Mouse (Mus musculus) intestine, postnatal 0 days (tissue): ENCODE measurements around the gene Cfap300. TPM values are rescaled to one million over a fixed set of nuclear protein-coding genes. Genes with fewer than 3 reads are reported as not detected.

ENCODE experiments used
- ATAC-seq: fragments of 200-750 bp; cut with Nextera tagmentation; 2 replicates; pipeline ENCODE4 v1.8.0; 2017; ENCODE audit warnings: mild to moderate bottlenecking, moderate TSS enrichment, moderate library complexity
- H3K27ac ChIP-seq: fragments of 300-500 bp; sonication (generic); 2 replicates; pipeline ENCODE4 v1.5.1; 2014; ENCODE audit warnings: mild to moderate bottlenecking, low read depth, low read length, moderate library complexity
- H3K27me3 ChIP-seq: fragments of 300-500 bp; sonication (generic); replicated peaks from 2 replicates; pipeline ENCODE4 v1.6.1; 2014; ENCODE audit warnings: low read length, mixed read lengths; ENCODE audit not compliant: control insufficient read depth, insufficient read depth
- H3K36me3 ChIP-seq: fragments of 300-500 bp; sonication (generic); 2 replicates; pipeline ENCODE4 v1.6.1; 2014; ENCODE audit warnings: mild to moderate bottlenecking, moderate library complexity; ENCODE audit not compliant: control insufficient read depth, insufficient read depth
- H3K4me1 ChIP-seq: fragments of 300-500 bp; sonication (generic); replicated peaks from 2 replicates; pipeline ENCODE4 v1.6.1; 2014; ENCODE audit warnings: antibody characterized with exemption, low read length, mixed read lengths; ENCODE audit not compliant: control insufficient read depth, insufficient read depth
- H3K4me2 ChIP-seq: fragments of 300-500 bp; sonication (generic); replicated peaks from 2 replicates; pipeline ENCODE4 v1.6.1; 2014; ENCODE audit warnings: low read depth, mild to moderate bottlenecking, moderate library complexity
- H3K4me3 ChIP-seq: fragments of 300-500 bp; sonication (generic); 2 replicates; pipeline ENCODE4 v1.5.1; 2014; ENCODE audit warnings: low read depth, low read length
- H3K9ac ChIP-seq: fragments of 300-500 bp; sonication (generic); 2 replicates; pipeline ENCODE4 v1.6.1; 2014; ENCODE audit warnings: mild to moderate bottlenecking, low read depth, low read length
- H3K9me3 ChIP-seq: fragments of 300-500 bp; sonication (generic); 2 replicates; pipeline ENCODE4 v1.6.1; 2016; ENCODE audit warnings: mixed run types; ENCODE audit not compliant: control insufficient read depth
- CTCF ChIP-seq: sonication (generic); IDR thresholded peaks from 2 replicates; pipeline ENCODE4 v1.5.1; 2016; ENCODE audit warnings: low read depth, mild to moderate bottlenecking, control low read depth, antibody characterized with exemption, moderate library complexity
- WGBS: fragments of 180-500 bp; shearing (Covaris S2); extraction: QIAGEN DNeasy Blood & Tissue Kit; methylation state at CpG from one replicate; pipeline ENCODE4 v1.1.7; 2014; 5-methylcytosine and 5-hydroxymethylcytosine counted together
- polyA plus RNA-seq: library from polyadenylated mRNA; unstranded; fragments of >200 nt; fragmentation: Nextera tagmentation; extraction: Ambion mirVana; gene quantifications from 2 replicates; pipeline ENCODE4 v1.2.1, GENCODE M21; 2015

The Cfap300 gene
- polyA plus RNA-seq, 1 experiment from 2014 or later = 1.6 TPM

DNA sequence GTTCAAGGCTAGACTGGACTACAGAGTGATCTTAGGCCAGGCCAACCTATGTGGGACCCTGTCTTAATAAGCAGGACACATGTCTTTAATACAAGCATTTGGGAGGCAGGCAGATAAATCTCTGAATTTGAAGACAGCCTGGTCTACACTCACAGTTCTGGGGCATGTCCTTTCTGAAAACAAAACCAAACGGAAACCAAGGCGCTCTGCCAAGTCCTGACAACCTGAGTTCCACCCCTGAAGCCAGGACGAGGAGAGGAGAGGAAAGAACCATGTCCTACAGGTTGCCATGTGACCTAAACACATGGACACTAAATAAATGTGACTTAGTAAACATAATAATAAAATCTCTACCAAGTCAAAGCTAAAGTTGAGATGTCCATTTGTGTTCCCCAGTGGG, 50.0 kb downstream of the Cfap300 start:
- Histone ChIP-seq H3K4me1 (no peaks in the 10 kb centered on the region), H3K4me3 (no peak overlapping the region), H3K36me3 (peaks cover 20% of the 10 kb centered on the region), H3K4me2 (no peak overlapping the region), H3K27ac (no peak overlapping the region), H3K9ac (no peak overlapping the region), H3K9me3 (no peaks in the 10 kb centered on the region), H3K27me3 (no peaks in the 10 kb centered on the region)
- whole genome bisulfite sequencing = 62% methylated on average over 3 of the region's 3 CpGs
- no peak for ATAC-seq
- no peak for TF ChIP-seq CTCF

DNA sequence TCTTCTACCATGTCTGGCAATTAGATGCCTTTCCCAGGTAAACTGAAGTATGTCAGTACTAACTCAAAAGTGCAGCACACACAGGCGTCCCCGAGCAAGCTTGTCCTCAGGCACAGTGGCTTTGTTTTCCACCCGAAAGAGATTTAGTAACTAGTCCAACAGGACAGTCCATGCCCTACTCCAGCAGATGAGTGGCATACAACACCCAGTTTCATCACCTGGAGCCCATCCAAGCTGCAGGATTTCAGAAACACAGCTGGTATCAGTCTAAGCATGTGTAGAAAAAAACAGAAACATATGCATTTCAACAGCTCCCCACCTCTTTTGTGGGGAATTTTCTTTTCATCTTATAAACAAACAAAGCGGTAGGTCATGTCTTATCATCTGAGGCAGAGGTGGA, 51.7 kb downstream of the Cfap300 start:
- Histone ChIP-seq H3K27me3 (no peaks in the 10 kb centered on the region), H3K27ac (no peak overlapping the region), H3K9ac (no peak overlapping the region), H3K4me3 (no peak overlapping the region), H3K36me3 (peaks cover 16% of the 10 kb centered on the region), H3K4me1 (no peaks in the 10 kb centered on the region), H3K4me2 (no peak overlapping the region), H3K9me3 (no peaks in the 10 kb centered on the region)
- 74% methylated on average over 4 of the region's 4 CpGs for WGBS
- ATAC-seq = no peak
- no peak for TF ChIP-seq CTCF

DNA sequence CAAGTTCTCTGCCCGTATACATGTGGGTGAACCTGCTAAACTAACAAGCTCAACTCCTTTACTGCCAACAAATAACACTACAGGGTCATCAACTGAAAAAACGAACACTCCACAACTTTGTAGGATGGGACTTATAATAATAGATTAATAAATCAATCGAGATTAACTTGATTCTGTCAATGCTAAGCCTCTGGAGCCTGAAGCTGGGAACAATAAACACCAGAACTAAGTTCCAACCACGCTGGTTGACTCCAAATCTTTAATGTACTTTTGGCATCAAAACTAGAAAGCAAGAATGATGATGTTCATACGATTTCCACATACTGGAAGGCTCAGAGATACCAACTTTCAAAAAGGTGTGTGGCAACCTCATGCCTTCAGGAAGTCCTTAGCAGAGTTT, 55.5 kb downstream of the Cfap300 start:
- Histone ChIP-seq H3K4me3 (no peak overlapping the region), H3K36me3 (peaks cover 17% of the 10 kb centered on the region), H3K4me1 (no peaks in the 10 kb centered on the region), H3K9me3 (no peaks in the 10 kb centered on the region), H3K4me2 (no peak overlapping the region), H3K27ac (no peak overlapping the region), H3K9ac (no peak overlapping the region), H3K27me3 (no peaks in the 10 kb centered on the region)
- 80% methylated on average over 5 of the region's 5 CpGs for WGBS
- no peak for ATAC-seq
- TF ChIP-seq CTCF = no peak

DNA sequence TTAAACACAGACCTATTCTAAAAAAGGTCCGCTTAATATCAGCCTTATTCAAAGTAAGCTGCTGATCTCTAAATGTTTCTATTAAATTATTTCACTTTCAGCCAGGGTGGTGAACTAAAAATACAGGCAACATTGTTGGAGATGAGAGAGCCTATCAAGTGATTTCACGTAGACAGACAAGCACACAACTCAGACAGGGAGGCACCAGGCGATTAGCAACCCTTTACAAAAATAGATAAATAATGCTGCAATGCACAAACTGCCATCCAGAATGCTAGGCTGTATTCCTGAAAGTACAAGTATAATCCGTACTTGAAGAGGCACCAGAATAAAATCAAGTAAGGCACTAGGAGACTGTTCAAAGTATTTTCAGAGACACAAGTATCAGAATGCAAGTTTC, 58.3 kb downstream of the Cfap300 start:
- no peak overlapping the region for H3K27ac ChIP-seq
- H3K36me3 ChIP-seq = peaks cover 9% of the 10 kb centered on the region
- WGBS = 65% methylated on average over 4 of the region's 4 CpGs
- no peaks in the 10 kb centered on the region for H3K9me3 ChIP-seq
- no peaks in the 10 kb centered on the region for H3K4me1 ChIP-seq
- H3K9ac ChIP-seq = no peak overlapping the region
- H3K4me2 ChIP-seq = no peak overlapping the region
- no peak for TF ChIP-seq CTCF
- H3K4me3 ChIP-seq = no peak overlapping the region
- H3K27me3 ChIP-seq = no peaks in the 10 kb centered on the region
- ATAC-seq = no peak

DNA sequence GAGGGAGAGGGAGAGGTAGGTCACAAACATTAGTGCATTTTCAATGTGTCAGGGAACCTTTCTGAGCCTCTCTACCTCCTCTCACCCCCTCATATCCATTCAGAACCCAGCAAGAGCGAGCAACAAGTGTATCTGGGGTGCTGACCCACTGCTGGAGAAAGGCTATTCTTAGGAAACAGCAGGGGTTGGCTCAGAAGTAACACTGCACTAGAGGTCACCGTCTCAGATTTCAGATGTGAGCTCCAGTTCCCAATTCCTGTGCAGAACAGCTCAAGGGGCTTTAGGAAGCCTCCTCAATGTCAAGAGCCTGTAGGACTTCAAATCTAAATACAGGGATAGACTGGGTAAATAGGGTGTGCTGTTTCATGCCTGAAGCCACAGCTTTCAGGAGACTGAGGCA, 59.0 kb downstream of the Cfap300 start:
- H3K4me2 ChIP-seq = no peak overlapping the region
- no peaks in the 10 kb centered on the region for H3K4me1 ChIP-seq
- H3K9ac ChIP-seq = no peak overlapping the region
- H3K27ac ChIP-seq = no peak overlapping the region
- H3K9me3 ChIP-seq = no peaks in the 10 kb centered on the region
- 55% methylated on average over 2 of the region's 2 CpGs for WGBS
- no peak overlapping the region for H3K4me3 ChIP-seq
- H3K27me3 ChIP-seq = no peaks in the 10 kb centered on the region
- H3K36me3 ChIP-seq = peaks cover 9% of the 10 kb centered on the region
- no peak for TF ChIP-seq CTCF
- no peak for ATAC-seq

DNA sequence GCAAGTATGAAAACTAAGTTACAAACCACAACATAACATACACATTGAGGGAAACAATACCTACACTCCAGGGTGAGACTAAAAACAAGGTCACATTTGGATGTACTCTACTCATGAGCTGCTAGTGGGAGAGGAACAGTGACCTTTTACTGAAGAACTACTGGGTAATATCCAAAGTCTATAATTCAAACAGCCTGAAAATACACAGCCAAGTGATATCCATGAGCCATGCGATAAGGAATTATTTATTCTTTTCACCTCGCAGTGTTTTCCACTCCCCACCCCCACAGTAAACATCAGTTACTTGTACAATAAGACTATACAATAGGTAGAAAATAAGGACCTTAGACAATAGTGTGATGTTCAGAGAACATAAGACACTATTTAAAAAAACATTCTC, 62.5 kb downstream of the Cfap300 start:
- Histone ChIP-seq H3K9ac (no peak overlapping the region), H3K4me1 (no peaks in the 10 kb centered on the region), H3K27ac (no peak overlapping the region), H3K4me2 (no peak overlapping the region), H3K4me3 (no peak overlapping the region), H3K36me3 (peaks cover 7% of the 10 kb centered on the region; the same call in 1 of the 2 replicates), H3K9me3 (no peaks in the 10 kb centered on the region), H3K27me3 (no peaks in the 10 kb centered on the region)
- TF ChIP-seq CTCF = no peak
- ATAC-seq = no peak
- WGBS = 40% methylated on average over 2 of the region's 2 CpGs

DNA sequence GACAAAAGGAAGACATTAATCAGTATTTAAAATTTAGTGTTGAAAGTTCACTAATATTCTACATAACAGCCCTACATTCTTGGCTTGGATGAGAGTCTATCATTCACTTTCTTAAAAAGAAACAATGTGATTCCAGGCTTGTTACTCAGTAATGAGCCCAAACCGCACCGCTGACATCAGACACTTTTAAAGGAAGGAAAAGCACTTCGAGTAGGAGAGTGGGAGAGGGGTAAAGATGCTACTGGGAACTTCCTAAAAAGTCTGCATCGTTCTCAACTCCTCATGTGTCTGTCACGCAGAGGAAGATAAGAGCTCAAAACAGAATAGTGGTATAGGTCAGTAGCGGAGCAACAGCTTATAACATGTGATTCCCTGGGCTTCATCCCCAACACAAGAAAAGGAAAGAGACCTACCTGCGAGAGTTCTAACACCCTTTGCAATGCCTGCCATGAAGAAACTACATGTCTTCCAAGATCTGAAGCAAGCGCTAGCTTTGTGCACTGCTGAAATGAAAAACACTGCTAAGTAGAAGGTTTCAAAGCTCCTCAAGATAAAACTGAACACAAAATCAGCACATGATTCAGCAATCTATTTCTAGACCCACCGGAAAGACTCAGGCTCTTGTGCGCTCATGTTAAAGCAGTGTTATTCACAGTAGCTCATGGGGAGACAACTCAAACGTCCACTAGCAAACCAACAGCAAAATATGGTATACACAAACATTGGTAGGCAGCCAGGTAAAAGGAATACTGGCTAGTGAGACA, 63.3 kb downstream of the Cfap300 start:
- Histone ChIP-seq H3K27me3 (no peaks in the 10 kb centered on the region), H3K27ac (no peak overlapping the region), H3K36me3 (peaks cover 7% of the 10 kb centered on the region; the same call in 1 of the 2 replicates), H3K4me3 (no peak overlapping the region), H3K4me2 (no peak overlapping the region), H3K4me1 (no peaks in the 10 kb centered on the region), H3K9me3 (no peaks in the 10 kb centered on the region), H3K9ac (no peak overlapping the region)
- no peak for ATAC-seq
- TF ChIP-seq CTCF = no peak
- WGBS = 76% methylated on average over 11 of the region's 11 CpGs
